Mouse (Mus musculus) myocyte (in vitro differentiated cells): ENCODE data around the gene Rps6kb2. TPM values are rescaled to one million over a fixed set of nuclear protein-coding genes. Genes with fewer than 3 reads are reported as not detected.

Experiments used
- H3K27me3 ChIP-seq: one replicate; pipeline ENCODE4 v1.6.1; 2011; ENCODE audit not compliant: control insufficient read depth, insufficient read depth, insufficient read length
- H3K36me3 ChIP-seq: one replicate; pipeline ENCODE4 v1.6.1; 2011; ENCODE audit not compliant: control insufficient read depth, insufficient read depth
- H3K4me2 ChIP-seq: one replicate; pipeline ENCODE4 v1.6.1; 2011; ENCODE audit warnings: low read depth, control low read depth
- H3K4me3 ChIP-seq: one replicate; pipeline ENCODE4 v1.5.1; 2011; ENCODE audit warnings: mild to moderate bottlenecking, control low read depth, moderate library complexity
- H3K79me2 ChIP-seq: one replicate; pipeline ENCODE4 v1.6.1; 2011; ENCODE audit not compliant: control insufficient read depth, insufficient read depth
- H3ac ChIP-seq: one replicate; pipeline ENCODE4 v1.6.1; 2011; ENCODE audit not compliant: control insufficient read depth, insufficient read length
- CEBPB ChIP-seq: IDR thresholded peaks from 2 replicates; pipeline ENCODE4 v1.6.1; 2011; ENCODE audit warnings: mild to moderate bottlenecking, moderate library complexity; ENCODE audit not compliant: poor library complexity, insufficient read depth, severe bottlenecking
- E2F4 ChIP-seq: IDR thresholded peaks from one replicate; pipeline ENCODE4 v1.6.1; 2011; ENCODE audit warnings: mild to moderate bottlenecking, control low read depth, moderate library complexity; ENCODE audit not compliant: insufficient read depth
- MAX ChIP-seq: IDR thresholded peaks from one replicate; pipeline ENCODE4 v1.6.1; 2011; ENCODE audit warnings: low read depth, mild to moderate bottlenecking, control low read depth
- MYOD1 ChIP-seq, 3 experiments: IDR thresholded peaks; one replicate each; pipeline ENCODE4 v1.6.1; 2011; ENCODE audit warnings: control low read depth in 2 of 3, low read depth in 2 of 3, mild to moderate bottlenecking in 2 of 3, moderate library complexity in 1 of 3; ENCODE audit not compliant: insufficient read length in 2 of 3, control insufficient read depth in 1 of 3
- MYOG ChIP-seq, 3 experiments: IDR thresholded peaks; one replicate each; pipeline ENCODE4 v1.6.1; 2011; ENCODE audit warnings: control low read depth in 2 of 3, low read depth in 2 of 3, mild to moderate bottlenecking in 2 of 3; ENCODE audit not compliant: insufficient read length in 2 of 3, control insufficient read depth in 1 of 3, insufficient read depth in 1 of 3
- POLR2A ChIP-seq: IDR thresholded peaks from one replicate; pipeline ENCODE4 v1.6.1; 2011; ENCODE audit warnings: low read depth, mild to moderate bottlenecking, control low read depth, moderate library complexity; ENCODE audit not compliant: insufficient read length
- POLR2AphosphoS2 ChIP-seq: IDR thresholded peaks from one replicate; pipeline ENCODE4 v1.6.1; 2011; ENCODE audit warnings: low read depth, control low read depth; ENCODE audit not compliant: insufficient read length
- REST ChIP-seq: IDR thresholded peaks from one replicate; pipeline ENCODE4 v1.6.1; 2011; ENCODE audit warnings: mild to moderate bottlenecking, control low read depth, moderate library complexity; ENCODE audit not compliant: insufficient read depth, insufficient read length
- SRF ChIP-seq: IDR thresholded peaks from one replicate; pipeline ENCODE4 v1.6.1; 2011; ENCODE audit warnings: low read depth; ENCODE audit not compliant: control insufficient read depth, insufficient read length
- TCF12 ChIP-seq: IDR thresholded peaks from one replicate; pipeline ENCODE4 v1.6.1; 2011; ENCODE audit warnings: mild to moderate bottlenecking, control low read depth; ENCODE audit not compliant: poor library complexity, insufficient read depth, severe bottlenecking
- TCF3 ChIP-seq: IDR thresholded peaks from one replicate; pipeline ENCODE4 v1.6.1; 2011; ENCODE audit warnings: low read depth, control low read depth; ENCODE audit not compliant: insufficient read length
- USF1 ChIP-seq: IDR thresholded peaks from one replicate; pipeline ENCODE4 v1.6.1; 2011; ENCODE audit warnings: low read depth, mild to moderate bottlenecking, control low read depth, moderate library complexity
- polyA plus RNA-seq: library from polyadenylated mRNA; unstranded; fragments of >200 nt; fragmentation: generic; extraction: Trizol; gene quantifications from one replicate; pipeline ENCODE4 v1.2.1, GENCODE M21; 2012; ENCODE audit warnings: missing spikeins

The Rps6kb2 gene
- polyA plus RNA-seq, 1 experiment: 42.0 TPM

- Histone ChIP-seq H3ac (no peak within 1 kb of the TSS), H3K36me3 (no peaks in the 10 kb centered on the region), H3K4me3 (no peak within 1 kb of the TSS), H3K79me2 (peaks cover 2% of the 10 kb centered on the region), H3K27me3 (no peaks in the 10 kb centered on the region), H3K4me2 (no peak within 1 kb of the TSS)
- TF ChIP-seq POLR2A (no peak), POLR2AphosphoS2 (no peak), MYOG (IDR thresholded peaks at IDR 0.05; ENCODE audit: control insufficient read depth in 1 of 3, insufficient read depth in 1 of 3, insufficient read length in 2 of 3, low read depth in 2 of 3) (no peak), SRF (no peak), CEBPB (no peak), TCF12 (no peak), MYOD1 (IDR thresholded peaks at IDR 0.05; ENCODE audit: control insufficient read depth in 1 of 3, insufficient read length in 2 of 3, low read depth in 2 of 3) (no peak), E2F4 (no peak)
Observed at GRCm38 (mm10) chr19:4143759-4144268, 19.3 kb downstream of the Rps6kb2 start, which contains the start of gene Cabp4. TSS of gene Cabp4 (minus strand) at chr19:4144033.

DNA sequence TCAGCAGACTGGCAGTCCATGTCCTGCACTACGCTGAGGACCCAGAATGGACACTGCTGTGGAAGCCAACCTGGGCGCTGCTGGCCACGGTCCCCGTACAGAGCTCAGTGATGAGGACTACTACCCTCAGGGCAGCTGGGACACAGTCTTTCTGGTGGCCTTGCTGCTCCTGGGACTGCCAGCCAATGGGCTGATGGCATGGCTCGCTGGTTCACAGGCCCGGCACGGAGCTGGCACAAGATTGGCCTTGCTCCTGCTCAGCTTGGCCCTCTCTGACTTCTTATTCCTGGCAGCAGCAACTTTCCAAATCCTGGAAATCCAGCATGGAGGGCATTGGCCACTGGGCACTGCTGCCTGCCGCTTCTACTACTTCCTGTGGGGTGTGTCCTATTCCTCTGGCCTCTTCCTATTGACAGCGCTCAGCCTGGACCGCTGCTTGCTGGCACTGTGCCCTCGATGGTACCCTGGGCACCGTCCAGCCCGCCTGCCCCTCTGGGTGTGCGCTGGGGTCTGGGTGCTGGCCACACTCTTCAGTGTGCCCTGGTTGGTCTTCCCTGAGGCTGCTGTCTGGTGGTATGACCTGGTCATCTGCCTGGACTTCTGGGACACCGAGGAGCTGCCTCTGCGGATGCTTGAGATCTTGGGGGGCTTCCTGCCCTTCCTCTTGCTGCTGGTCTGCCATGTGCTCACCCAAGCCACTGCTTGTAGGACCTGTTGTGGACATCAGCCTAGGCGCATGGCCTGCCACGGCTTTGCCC, 20.6 kb downstream of the Rps6kb2 start:
- no peak overlapping the region for H3K4me2 ChIP-seq
- no peak for TF ChIP-seq MAX
- no peak for TF ChIP-seq TCF3
- no peak for TF ChIP-seq SRF
- TF ChIP-seq CEBPB: no peak
- TF ChIP-seq POLR2A: no peak
- TF ChIP-seq USF1: no peak
- TF ChIP-seq E2F4: no peak
- TF ChIP-seq REST: no peak
- no peak for TF ChIP-seq POLR2AphosphoS2
- no peak for TF ChIP-seq TCF12
- no peak for TF ChIP-seq MYOD1 (IDR thresholded peaks at IDR 0.05; ENCODE audit: control insufficient read depth in 1 of 3, insufficient read length in 2 of 3, low read depth in 2 of 3)
- TF ChIP-seq MYOG (IDR thresholded peaks at IDR 0.05; ENCODE audit: control insufficient read depth in 1 of 3, insufficient read depth in 1 of 3, insufficient read length in 2 of 3, low read depth in 2 of 3): no peak
- H3K79me2 ChIP-seq: no peaks in the 10 kb centered on the region
- no peaks in the 10 kb centered on the region for H3K27me3 ChIP-seq
- H3K4me3 ChIP-seq: no peak overlapping the region
- no peak overlapping the region for H3ac ChIP-seq
- no peaks in the 10 kb centered on the region for H3K36me3 ChIP-seq

DNA sequence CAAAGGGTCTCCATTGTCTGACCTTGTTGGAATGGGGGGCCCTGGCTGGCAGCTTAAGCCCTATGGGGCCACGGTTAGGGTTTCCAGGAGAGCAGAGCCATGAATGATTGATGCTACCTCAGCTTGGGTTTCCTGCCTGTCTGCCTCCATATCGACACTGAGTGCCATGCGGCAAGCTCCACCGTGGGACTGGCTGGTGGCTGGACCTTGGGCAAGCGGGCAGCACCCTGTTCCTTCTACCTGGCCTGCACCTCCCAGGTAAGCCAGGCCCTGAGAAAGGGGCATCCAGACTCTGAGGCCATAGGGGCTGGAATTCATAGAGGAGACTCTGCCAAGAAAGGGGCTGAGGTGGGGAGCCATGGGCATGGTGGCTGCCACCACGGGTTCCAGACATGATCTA, 23.0 kb downstream of the Rps6kb2 start:
- H3K4me2 ChIP-seq: no peak overlapping the region
- no peaks in the 10 kb centered on the region for H3K27me3 ChIP-seq
- H3K79me2 ChIP-seq: no peaks in the 10 kb centered on the region
- H3ac ChIP-seq: no peak overlapping the region
- H3K36me3 ChIP-seq: no peaks in the 10 kb centered on the region
- no peak for TF ChIP-seq CEBPB
- TF ChIP-seq POLR2A: no peak
- no peak for TF ChIP-seq POLR2AphosphoS2
- TF ChIP-seq E2F4: no peak
- TF ChIP-seq TCF12: no peak
- no peak for TF ChIP-seq MYOD1 (IDR thresholded peaks at IDR 0.05; ENCODE audit: control insufficient read depth in 1 of 3, insufficient read length in 2 of 3, low read depth in 2 of 3)
- TF ChIP-seq TCF3: no peak
- TF ChIP-seq REST: no peak
- no peak for TF ChIP-seq SRF
- TF ChIP-seq USF1: no peak
- no peak for TF ChIP-seq MYOG (IDR thresholded peaks at IDR 0.05; ENCODE audit: control insufficient read depth in 1 of 3, insufficient read depth in 1 of 3, insufficient read length in 2 of 3, low read depth in 2 of 3)
- TF ChIP-seq MAX: no peak
- no peak overlapping the region for H3K4me3 ChIP-seq

- Histone ChIP-seq H3K36me3 (no peaks in the 10 kb centered on the region), H3K27me3 (no peaks in the 10 kb centered on the region), H3K4me3 (no peak within 1 kb of the TSS), H3ac (no peak within 1 kb of the TSS), H3K4me2 (no peak within 1 kb of the TSS), H3K79me2 (no peaks in the 10 kb centered on the region)
- TF ChIP-seq TCF3: no peak
- no peak for TF ChIP-seq SRF
- TF ChIP-seq POLR2A: no peak
- no peak for TF ChIP-seq MYOD1 (IDR thresholded peaks at IDR 0.05; ENCODE audit: control insufficient read depth in 1 of 3, insufficient read length in 2 of 3, low read depth in 2 of 3)
- no peak for TF ChIP-seq MAX
- no peak for TF ChIP-seq POLR2AphosphoS2
- no peak for TF ChIP-seq TCF12
- TF ChIP-seq CEBPB: no peak
- TF ChIP-seq E2F4: no peak
- no peak for TF ChIP-seq USF1
- TF ChIP-seq MYOG (IDR thresholded peaks at IDR 0.05; ENCODE audit: control insufficient read depth in 1 of 3, insufficient read depth in 1 of 3, insufficient read length in 2 of 3, low read depth in 2 of 3): no peak
- no peak for TF ChIP-seq REST
Observed at GRCm38 (mm10) chr19:4139446-4139845, 23.7 kb downstream of the Rps6kb2 start, which contains the start of gene Gpr152. TSS of gene Gpr152 (plus strand) at chr19:4139787.
